Mouse (Mus musculus) lung, postnatal 0 days (tissue): ENCODE measurements around the gene Traf2. TPM values are rescaled to one million over a fixed set of nuclear protein-coding genes. Genes with fewer than 3 reads are reported as not detected.
A peak's percentile ranks its signal among the peaks of the same experiment; 100 is the strongest.

ENCODE experiments used
- ATAC-seq: fragments of 200-750 bp; cut with Nextera tagmentation; 2 replicates; pipeline ENCODE4 v1.8.0; 2017; ENCODE audit warnings: moderate library complexity
- DNase-seq: peaks from one replicate; pipeline ENCODE4 v3.0.0-alpha.2; 2016; ENCODE audit warnings: low spot score
- H3K27ac ChIP-seq: fragments of 300-500 bp; sonication (generic); 2 replicates; pipeline ENCODE4 v1.5.1; 2014; ENCODE audit warnings: antibody characterized with exemption, mild to moderate bottlenecking, low read length, mixed read lengths
- H3K27me3 ChIP-seq: fragments of 300-500 bp; sonication (generic); replicated peaks from 2 replicates; pipeline ENCODE4 v1.6.1; 2014; ENCODE audit warnings: low read length, mixed read lengths; ENCODE audit not compliant: insufficient read depth
- H3K36me3 ChIP-seq: fragments of 300-500 bp; sonication (generic); 2 replicates; pipeline ENCODE4 v1.6.1; 2014; ENCODE audit warnings: low read length, mixed read lengths; ENCODE audit not compliant: insufficient read depth
- H3K4me1 ChIP-seq: fragments of 300-500 bp; sonication (generic); 2 replicates; pipeline ENCODE4 v1.6.1; 2014; ENCODE audit warnings: antibody characterized with exemption, low read depth, low read length, mixed read lengths; ENCODE audit not compliant: insufficient read depth
- H3K4me2 ChIP-seq: fragments of 300-500 bp; sonication (generic); replicated peaks from 2 replicates; pipeline ENCODE4 v1.6.1; 2014; ENCODE audit warnings: low read depth, mild to moderate bottlenecking, low read length, moderate library complexity, mixed read lengths
- H3K4me3 ChIP-seq: fragments of 300-500 bp; sonication (generic); 2 replicates; pipeline ENCODE4 v1.5.1; 2014; ENCODE audit warnings: low read depth, low read length
- H3K9ac ChIP-seq: fragments of 300-500 bp; sonication (generic); replicated peaks from 2 replicates; pipeline ENCODE4 v1.6.1; 2014; ENCODE audit warnings: low read depth, mild to moderate bottlenecking
- H3K9me3 ChIP-seq: fragments of 300-500 bp; sonication (generic); 2 replicates; pipeline ENCODE4 v1.6.1; 2016; ENCODE audit warnings: low read length, mixed read lengths
- CTCF ChIP-seq: IDR thresholded peaks from 2 replicates; pipeline ENCODE4 v1.5.1; 2016; ENCODE audit warnings: antibody characterized with exemption, mild to moderate bottlenecking
- EP300 ChIP-seq: IDR thresholded peaks from 2 replicates; pipeline ENCODE4 v1.6.1; 2016; ENCODE audit warnings: antibody characterized with exemption, mild to moderate bottlenecking, control low read depth
- WGBS: fragments of 180-500 bp; shearing (Covaris S2); extraction: QIAGEN DNeasy Blood & Tissue Kit; methylation state at CpG from one replicate; pipeline ENCODE4 v1.1.7; 2014; 5-methylcytosine and 5-hydroxymethylcytosine counted together
- polyA plus RNA-seq: library from polyadenylated mRNA; unstranded; fragments of >200 nt; fragmentation: Nextera tagmentation; extraction: Ambion mirVana; gene quantifications from 2 replicates; pipeline ENCODE4 v1.2.1, GENCODE M21; 2015

The Traf2 gene
- polyA plus RNA-seq, 1 experiment from 2014 or later, result 21.0 TPM

GRCm38 (mm10) chr2:25506964-25507363 lies 39.8 kb downstream of the Traf2 start:
- ATAC-seq (peak; percentile 73), DNase-seq (peak; percentile 61)
- no peak overlapping the region for H3K27ac ChIP-seq
- no peak overlapping the region for H3K9ac ChIP-seq
- H3K4me1 ChIP-seq, result no peaks in the 10 kb centered on the region; the same call in 1 of the 2 replicates
- no peaks in the 10 kb centered on the region for H3K27me3 ChIP-seq
- TF ChIP-seq CTCF (peak; percentile 65), EP300 (no peak)
- no peak overlapping the region for H3K4me3 ChIP-seq
- 35% methylated on average over 5 of the region's 5 CpGs for WGBS
- H3K4me2 ChIP-seq, result no peak overlapping the region
- H3K36me3 ChIP-seq, result no peaks in the 10 kb centered on the region
- no peaks in the 10 kb centered on the region for H3K9me3 ChIP-seq

- Histone ChIP-seq H3K27me3 (no peaks in the 10 kb centered on the region), H3K36me3 (no peaks in the 10 kb centered on the region), H3K27ac (no peak overlapping the region), H3K9ac (no peak overlapping the region), H3K9me3 (no peaks in the 10 kb centered on the region), H3K4me2 (no peak overlapping the region), H3K4me1 (peaks cover 7% of the 10 kb centered on the region; the same call in 1 of the 2 replicates), H3K4me3 (no peak overlapping the region)
- 93% methylated on average over 4 of the region's 4 CpGs for WGBS
- TF ChIP-seq EP300 (no peak), CTCF (no peak)
- no peak for DNase-seq
- ATAC-seq, result no peak
Observed at GRCm38 (mm10) chr2:25505860-25506259, 40.9 kb downstream of the Traf2 start.

DNA sequence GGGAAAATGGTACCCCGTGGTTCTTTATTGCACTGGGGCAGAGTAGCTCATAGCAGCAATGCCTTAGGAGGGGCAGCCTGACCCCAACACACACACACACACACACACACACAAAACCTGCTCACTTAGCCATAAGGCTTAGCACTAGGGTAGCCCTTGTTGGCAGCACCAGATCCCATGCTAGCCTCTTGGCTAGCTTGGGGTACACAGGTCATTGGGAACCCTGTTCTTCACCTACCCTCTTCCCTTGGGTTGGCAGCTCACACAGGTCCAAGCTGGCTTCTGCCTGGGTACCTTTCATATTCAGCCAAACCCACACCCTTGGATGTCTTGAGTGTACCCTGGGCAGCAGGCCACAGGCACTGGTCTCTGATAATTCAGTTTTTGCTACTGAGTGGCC lies 41.7 kb downstream of the Traf2 start:
- H3K4me1 ChIP-seq, result peaks cover 10% of the 10 kb centered on the region; the same call in 1 of the 2 replicates
- no peak overlapping the region for H3K9ac ChIP-seq
- no peak for DNase-seq
- 80% methylated on average over 1 of the region's 1 CpGs for WGBS
- TF ChIP-seq CTCF (no peak), EP300 (no peak)
- ATAC-seq, result no peak
- no peaks in the 10 kb centered on the region for H3K27me3 ChIP-seq
- no peak overlapping the region for H3K4me2 ChIP-seq
- no peak overlapping the region for H3K4me3 ChIP-seq
- H3K36me3 ChIP-seq, result no peaks in the 10 kb centered on the region
- no peaks in the 10 kb centered on the region for H3K9me3 ChIP-seq
- no peak overlapping the region for H3K27ac ChIP-seq

DNA sequence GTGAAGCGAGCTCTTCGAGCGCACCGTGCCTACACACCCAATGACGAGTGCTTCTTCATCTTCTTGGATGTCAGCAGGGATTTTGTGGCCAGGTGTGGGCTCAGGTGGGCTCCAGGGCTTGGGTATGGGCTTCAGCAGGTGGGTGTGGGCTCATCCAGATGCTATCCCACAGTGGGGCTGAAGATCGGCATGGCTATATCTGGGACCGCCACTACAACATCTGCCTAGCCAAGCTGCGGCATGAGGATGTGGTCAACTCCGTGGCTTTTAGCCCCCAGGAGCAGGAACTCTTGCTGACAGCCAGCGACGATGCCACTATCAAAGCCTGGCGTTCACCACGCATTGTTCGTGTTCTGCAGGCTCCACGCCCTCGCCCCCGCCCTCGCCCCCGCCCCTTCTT lies 42.2 kb downstream of the Traf2 start:
- H3K36me3 ChIP-seq, result no peaks in the 10 kb centered on the region
- H3K4me3 ChIP-seq, result no peak overlapping the region
- no peak overlapping the region for H3K4me2 ChIP-seq
- no peaks in the 10 kb centered on the region for H3K9me3 ChIP-seq
- H3K4me1 ChIP-seq, result peaks cover 12% of the 10 kb centered on the region; the same call in 1 of the 2 replicates
- WGBS, result 94% methylated on average over 19 of the region's 19 CpGs
- no peak for TF ChIP-seq EP300
- no peak for TF ChIP-seq CTCF
- ATAC-seq, result no peak
- no peak overlapping the region for H3K9ac ChIP-seq
- no peak for DNase-seq
- H3K27me3 ChIP-seq, result no peaks in the 10 kb centered on the region
- H3K27ac ChIP-seq, result no peak overlapping the region

- 87% methylated on average over 3 of the region's 3 CpGs for WGBS
- Histone ChIP-seq H3K27me3 (no peaks in the 10 kb centered on the region), H3K36me3 (no peaks in the 10 kb centered on the region), H3K9me3 (no peaks in the 10 kb centered on the region), H3K4me1 (peaks cover 12% of the 10 kb centered on the region; the same call in 1 of the 2 replicates), H3K27ac (no peak overlapping the region), H3K9ac (no peak overlapping the region), H3K4me2 (no peak overlapping the region), H3K4me3 (no peak overlapping the region)
- ATAC-seq (no peak), DNase-seq (no peak)
- no peak for TF ChIP-seq CTCF
- no peak for TF ChIP-seq EP300
Observed at GRCm38 (mm10) chr2:25502726-25503125, 44.0 kb downstream of the Traf2 start.

GRCm38 (mm10) chr2:25501593-25502486 lies 44.9 kb downstream of the Traf2 start, which contains the start of gene C8g:
TSS of gene C8g (minus strand) at chr2:25501719.
- H3K9me3 ChIP-seq, result no peaks in the 10 kb centered on the region
- H3K27ac ChIP-seq, result peak within 1 kb of the TSS; percentile 70
- H3K4me2 ChIP-seq, result peak within 1 kb of the TSS; percentile 85
- ATAC-seq, result no peak
- H3K4me1 ChIP-seq, result peaks cover 12% of the 10 kb centered on the region; the same call in 1 of the 2 replicates
- no peaks in the 10 kb centered on the region for H3K27me3 ChIP-seq
- no peaks in the 10 kb centered on the region for H3K36me3 ChIP-seq
- peak within 1 kb of the TSS; percentile 98 for H3K9ac ChIP-seq
- H3K4me3 ChIP-seq, result peak within 1 kb of the TSS; percentile 80
- DNase-seq, result no peak
- TF ChIP-seq EP300 (no peak), CTCF (no peak)
- WGBS, result 70% methylated on average over 20 of the region's 20 CpGs
